Mouse (Mus musculus): ENCODE measurements around the gene Usp5.

DNA sequence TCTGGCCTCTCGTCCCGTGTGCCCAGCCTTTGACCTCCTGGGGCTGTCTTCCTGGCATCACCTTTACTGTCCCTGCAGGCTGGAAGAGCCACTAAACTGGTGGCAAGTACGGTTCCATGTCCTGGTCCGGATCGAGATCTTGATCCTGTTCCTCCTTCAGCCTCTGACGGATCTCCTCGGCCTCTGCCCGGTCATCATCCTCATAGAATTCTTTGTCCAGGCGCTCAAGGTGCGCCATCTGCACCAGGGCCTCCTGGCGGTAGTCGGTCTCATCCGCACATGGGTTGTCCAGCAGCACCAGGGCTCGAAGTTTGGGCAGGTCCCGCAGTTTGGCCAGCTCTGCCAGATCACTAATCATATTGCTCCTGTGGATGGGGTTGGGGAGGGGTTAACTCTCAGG, 58.8 kb downstream of the Usp5 start:
- TF ChIP-seq POLR2A (IDR thresholded peaks at IDR 0.05; ENCODE audit: borderline replicate concordance, low read depth, low read length) (no peak), CTCF (IDR thresholded peaks at IDR 0.05; ENCODE audit: low read depth, low read length) (no peak)
